In the genomic region with DNA sequence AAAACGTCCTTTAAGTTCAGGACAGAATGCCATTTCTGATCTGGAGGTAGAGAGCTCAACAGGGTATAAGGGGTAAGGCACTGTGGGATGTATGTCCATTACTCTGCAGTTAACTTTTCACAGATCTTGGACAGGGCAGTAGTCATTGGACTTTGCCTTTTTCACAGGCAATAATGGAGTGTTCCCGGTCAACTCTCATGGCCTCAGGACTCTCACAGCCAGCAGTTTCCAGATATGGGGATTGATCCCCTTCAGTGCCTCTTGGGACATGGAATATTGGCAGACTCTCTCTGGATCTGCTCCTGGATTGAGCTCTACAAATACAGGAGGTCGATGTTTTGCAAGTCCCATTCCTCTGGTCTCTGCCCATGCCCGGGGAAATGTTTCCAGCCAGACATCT, we compare ENCODE assay signal across 11 mouse cellular contexts.
"Had no signal": no experiment of that assay in that cellular context is flagged by ENCODE, and none has a peak within 500 bp of the region (broad histone marks: within the 10 kb centered on the region; RNA-seq: fewer than 3 reads in every experiment).

No protein-coding gene starts in this region.

- H3K9me3 ChIP-seq: limb, embryonic 15.5 days; midbrain, embryonic 13.5 days had no signal

- H3K36me3 ChIP-seq: limb, embryonic 15.5 days; midbrain, embryonic 13.5 days had no signal

- H3K4me3 ChIP-seq: limb, embryonic 15.5 days; midbrain, embryonic 13.5 days had no signal

- H3K4me2 ChIP-seq: hindbrain, embryonic 14.5 days; limb, embryonic 15.5 days; midbrain, embryonic 13.5 days had no signal

- ATAC-seq: intestine, postnatal 0 days; midbrain, embryonic 13.5 days had no signal

- H3K27ac ChIP-seq: hindbrain, embryonic 14.5 days; limb, embryonic 15.5 days; midbrain, embryonic 13.5 days had no signal

- DNase-seq: layer of hippocampus, adult 9-11 months; layer of hippocampus, postnatal 36 days; lung, adult 2 months; lung, postnatal 36 days; right cerebral cortex, adult 18-20 months; right cerebral cortex, postnatal 25 days; thymus, postnatal 4 days had no signal

- H3K9ac ChIP-seq: hindbrain, embryonic 14.5 days; limb, embryonic 15.5 days; midbrain, embryonic 13.5 days had no signal

- H3K4me1 ChIP-seq: limb, embryonic 15.5 days; midbrain, embryonic 13.5 days had no signal

- H3K27me3 ChIP-seq: limb, embryonic 15.5 days; midbrain, embryonic 13.5 days had no signal
